Mouse (Mus musculus) right cerebral cortex, postnatal 36 days (tissue): ENCODE measurements around the gene Rpl3.

Experiments used
- DNase-seq, 2 experiments: peaks; one replicate each; pipeline ENCODE4 v3.0.0; 2022; ENCODE audit warnings: low spot score in 2 of 2, mixed read lengths in 1 of 2

Gene Rpl3

GRCm38 (mm10) chr15:80035341-80035885 is 56.3 kb downstream of the Rpl3 start:
- DNase-seq = no peak

GRCm38 (mm10) chr15:80034913-80035312 is 56.8 kb downstream of the Rpl3 start:
- DNase-seq = no peak

- DNase-seq = no peak
Measured at GRCm38 (mm10) chr15:80034366-80034765, 57.3 kb downstream of the Rpl3 start.

GRCm38 (mm10) chr15:80031133-80031532 is 60.5 kb downstream of the Rpl3 start:
- DNase-seq = no peak

GRCm38 (mm10) chr15:80030399-80030798 is 61.3 kb downstream of the Rpl3 start:
- no peak for DNase-seq

- no peak for DNase-seq
Measured at GRCm38 (mm10) chr15:80028862-80029261, 62.8 kb downstream of the Rpl3 start.
